Comparison of ENCODE assay signal across 8 mouse cellular contexts in the genomic region with DNA sequence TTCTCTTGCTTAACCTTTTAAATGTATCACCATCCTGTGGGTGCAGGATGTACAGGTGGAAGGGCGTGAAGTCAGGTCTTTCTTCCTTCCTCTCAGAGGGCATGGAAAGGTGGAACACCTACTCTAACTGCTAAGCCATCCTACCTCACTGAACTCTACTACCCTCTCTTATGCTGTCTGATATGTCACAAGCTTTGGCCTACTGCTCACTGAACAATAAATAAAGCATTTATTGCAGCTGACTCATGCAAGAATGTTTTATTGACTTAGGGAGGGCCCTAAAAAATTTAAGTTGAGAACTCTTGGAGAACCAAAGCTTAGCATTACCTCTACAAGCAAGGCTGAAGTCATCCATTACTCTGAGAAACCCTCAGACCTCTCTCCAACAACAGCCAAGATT. TPM values are rescaled to one million over a fixed set of nuclear protein-coding genes. Genes with fewer than 3 reads are reported as not detected.
DNase-seq lines count a peak whose midpoint lies in the region; ATAC-seq lines count a peak whose summit lies in the region.

No protein-coding gene starts in this region.

- H3K36me3 ChIP-seq in heart, embryonic 15.5 days, result 0 out of 2 replicates have a peak, but pooled peaks cover 8% of the 10 kb centered on the region
- H3K36me3 ChIP-seq in embryonic facial prominence, embryonic 10.5 days (replicated peaks), result peaks cover 47% of the 10 kb centered on the region
- H3K36me3 ChIP-seq in hindbrain, embryonic 14.5 days (replicated peaks; ENCODE audit: control insufficient read depth, insufficient read depth), result peaks cover 25% of the 10 kb centered on the region
- peaks cover 24% of the 10 kb centered on the region for H3K36me3 ChIP-seq in midbrain, embryonic 12.5 days

- H3K4me2 ChIP-seq in heart, embryonic 15.5 days, result peak overlapping the region; percentile 77
- peak overlapping the region; percentile 60 for H3K4me2 ChIP-seq in hindbrain, embryonic 14.5 days (replicated peaks)
- H3K4me2 ChIP-seq in midbrain, embryonic 12.5 days (replicated peaks), result peak overlapping the region; percentile 81

- ATAC-seq in heart, embryonic 15.5 days (replicated peaks; ENCODE audit: insufficient number of reproducible peaks, insufficient read depth, low FRiP score, low read depth), result no peak
- ATAC-seq in hindbrain, embryonic 14.5 days (ENCODE audit: low FRiP score), result no peak
- no peak for ATAC-seq in midbrain, embryonic 12.5 days (ENCODE audit: low FRiP score, low read depth)

- DNase-seq in heart, postnatal 4 days, result no peak
- DNase-seq in embryonic facial prominence, embryonic 10.5 days (ENCODE audit: low spot score), result no peak
- DNase-seq in hindbrain, embryonic 14.5 days (ENCODE audit: low spot score), result no peak
- DNase-seq in frontal cortex, postnatal 10 days (ENCODE audit: low spot score in 2 of 2), result no peak
- DNase-seq in ovary, postnatal 36 days (ENCODE audit: low spot score), result no peak
- DNase-seq in gastrocnemius, postnatal 14 days, result no peak

- no peaks in the 10 kb centered on the region for H3K9me3 ChIP-seq in heart, embryonic 15.5 days (replicated peaks)
- H3K9me3 ChIP-seq in embryonic facial prominence, embryonic 10.5 days, result no peaks in the 10 kb centered on the region
- H3K9me3 ChIP-seq in hindbrain, embryonic 14.5 days (ENCODE audit: control insufficient read depth, low read length), result no peaks in the 10 kb centered on the region
- no peaks in the 10 kb centered on the region for H3K9me3 ChIP-seq in midbrain, embryonic 12.5 days

- H3K9ac ChIP-seq in heart, embryonic 15.5 days, result no peak overlapping the region
- no peak overlapping the region; the same call in 1 of the 2 replicates for H3K9ac ChIP-seq in hindbrain, embryonic 14.5 days
- H3K9ac ChIP-seq in midbrain, embryonic 12.5 days (replicated peaks), result no peak overlapping the region

- H3K27ac ChIP-seq in heart, embryonic 15.5 days, result no peak overlapping the region
- no peak overlapping the region for H3K27ac ChIP-seq in embryonic facial prominence, embryonic 10.5 days (replicated peaks)
- H3K27ac ChIP-seq in hindbrain, embryonic 14.5 days, result no peak overlapping the region
- no peak overlapping the region for H3K27ac ChIP-seq in midbrain, embryonic 12.5 days (replicated peaks)

- 96% methylated on average over 1 of the region's 1 CpGs for WGBS in heart, embryonic 15.5 days
- WGBS in embryonic facial prominence, embryonic 10.5 days, result 92% methylated on average over 1 of the region's 1 CpGs
- 90% methylated on average over 1 of the region's 1 CpGs for WGBS in hindbrain, embryonic 14.5 days
- 85% methylated on average over 1 of the region's 1 CpGs for WGBS in midbrain, embryonic 12.5 days

- intact Hi-C loops in gastrocnemius, postnatal 14 days (cut with DNase I; ENCODE audit: low total_unique reads), result no loop called here

- no peaks in the 10 kb centered on the region for H3K27me3 ChIP-seq in heart, embryonic 15.5 days
- no peaks in the 10 kb centered on the region for H3K27me3 ChIP-seq in embryonic facial prominence, embryonic 10.5 days (replicated peaks; ENCODE audit: low read depth, poor library complexity, severe bottlenecking)
- H3K27me3 ChIP-seq in hindbrain, embryonic 14.5 days (ENCODE audit: control insufficient read depth, insufficient read depth, low read length), result no peaks in the 10 kb centered on the region
- no peaks in the 10 kb centered on the region for H3K27me3 ChIP-seq in midbrain, embryonic 12.5 days

- H3K4me3 ChIP-seq in heart, embryonic 15.5 days, result peak overlapping the region; percentile 100; the same call in 1 of the 2 replicates
- peak overlapping the region; percentile 100; the same call in 1 of the 2 replicates for H3K4me3 ChIP-seq in embryonic facial prominence, embryonic 10.5 days
- H3K4me3 ChIP-seq in hindbrain, embryonic 14.5 days (replicated peaks; ENCODE audit: low read length), result peak overlapping the region; percentile 90
- H3K4me3 ChIP-seq in midbrain, embryonic 12.5 days, result peak overlapping the region; percentile 14; the same call in 1 of the 2 replicates

- H3K4me1 ChIP-seq in heart, embryonic 15.5 days (replicated peaks), result peaks cover 67% of the 10 kb centered on the region
- H3K4me1 ChIP-seq in embryonic facial prominence, embryonic 10.5 days, result peaks cover 41% of the 10 kb centered on the region
- peaks cover 24% of the 10 kb centered on the region for H3K4me1 ChIP-seq in hindbrain, embryonic 14.5 days (replicated peaks; ENCODE audit: control insufficient read depth, insufficient read depth, low read length)
- peaks cover 40% of the 10 kb centered on the region for H3K4me1 ChIP-seq in midbrain, embryonic 12.5 days

RNA-seq across cellular contexts. Expression of gene Rnf10, which starts 2.7 kb away (rescaled TPM):
- 131 and 156 TPM in 2 replicates for polyA plus RNA-seq in heart, embryonic 15.5 days (2015; fragmentation: Nextera tagmentation; extraction: Ambion mirVana)
- total RNA-seq in heart, postnatal 4 days (2021), result 100 to 1,000 TPM; 277 to 284 TPM
- 129 and 138 TPM in 2 replicates for polyA plus RNA-seq in embryonic facial prominence, embryonic 10.5 days (2016; fragmentation: Nextera tagmentation; extraction: Ambion mirVana)
- polyA plus RNA-seq in hindbrain, embryonic 14.5 days (2014; fragmentation: Nextera tagmentation; extraction: Ambion mirVana), result 101 and 113 TPM in 2 replicates
- polyA plus RNA-seq in midbrain, embryonic 12.5 days (2016; fragmentation: Nextera tagmentation; extraction: Ambion mirVana), result 196 and 208 TPM in 2 replicates
- total RNA-seq in gastrocnemius, postnatal 14 days (2021), result 100 to 1,000 TPM; 238 to 257 TPM

RNA-seq across cellular contexts. Expression of gene Coq5, which starts 9.5 kb away (rescaled TPM):
- 72.3 and 83.3 TPM in 2 replicates for polyA plus RNA-seq in heart, embryonic 15.5 days (2015; fragmentation: Nextera tagmentation; extraction: Ambion mirVana)
- total RNA-seq in heart, postnatal 4 days (2021), result 100 to 1,000 TPM; 113 to 117 TPM
- 52.2 and 55.9 TPM in 2 replicates for polyA plus RNA-seq in embryonic facial prominence, embryonic 10.5 days (2016; fragmentation: Nextera tagmentation; extraction: Ambion mirVana)
- polyA plus RNA-seq in hindbrain, embryonic 14.5 days (2014; fragmentation: Nextera tagmentation; extraction: Ambion mirVana), result 52.5 and 57.6 TPM in 2 replicates
- 48.5 and 52.8 TPM in 2 replicates for polyA plus RNA-seq in midbrain, embryonic 12.5 days (2016; fragmentation: Nextera tagmentation; extraction: Ambion mirVana)
- 100 to 1,000 TPM in 1 of 2 experiments, 10 to 100 TPM in 1; 84.0 to 101 TPM for total RNA-seq in gastrocnemius, postnatal 14 days (2021)

RNA-seq across cellular contexts. Expression of gene Dynll1, which starts 30.8 kb away (rescaled TPM):
- 1,079 and 1,146 TPM in 2 replicates for polyA plus RNA-seq in heart, embryonic 15.5 days (2015; fragmentation: Nextera tagmentation; extraction: Ambion mirVana)
- total RNA-seq in heart, postnatal 4 days (2021), result 100 to 1,000 TPM; 318 to 355 TPM
- polyA plus RNA-seq in embryonic facial prominence, embryonic 10.5 days (2016; fragmentation: Nextera tagmentation; extraction: Ambion mirVana), result 1,787 and 1,839 TPM in 2 replicates
- 1,269 and 1,310 TPM in 2 replicates for polyA plus RNA-seq in hindbrain, embryonic 14.5 days (2014; fragmentation: Nextera tagmentation; extraction: Ambion mirVana)
- 1,312 and 1,433 TPM in 2 replicates for polyA plus RNA-seq in midbrain, embryonic 12.5 days (2016; fragmentation: Nextera tagmentation; extraction: Ambion mirVana)
- 100 to 1,000 TPM in 1 of 2 experiments, 10 to 100 TPM in 1; 84.8 to 138 TPM for total RNA-seq in gastrocnemius, postnatal 14 days (2021)

RNA-seq across cellular contexts. Expression of gene Pop5, which starts 34.3 kb away (rescaled TPM):
- 56.2 and 60.3 TPM in 2 replicates for polyA plus RNA-seq in heart, embryonic 15.5 days (2015; fragmentation: Nextera tagmentation; extraction: Ambion mirVana)
- 10 to 100 TPM; 21.1 to 26.1 TPM for total RNA-seq in heart, postnatal 4 days (2021)
- 114 and 122 TPM in 2 replicates for polyA plus RNA-seq in embryonic facial prominence, embryonic 10.5 days (2016; fragmentation: Nextera tagmentation; extraction: Ambion mirVana)
- polyA plus RNA-seq in hindbrain, embryonic 14.5 days (2014; fragmentation: Nextera tagmentation; extraction: Ambion mirVana), result 107 and 114 TPM in 2 replicates
- 76.7 and 79.0 TPM in 2 replicates for polyA plus RNA-seq in midbrain, embryonic 12.5 days (2016; fragmentation: Nextera tagmentation; extraction: Ambion mirVana)
- total RNA-seq in gastrocnemius, postnatal 14 days (2021), result 10 to 100 TPM; 24.0 to 25.4 TPM

RNA-seq across cellular contexts. Expression of gene Srsf9, which starts 57.0 kb away (rescaled TPM):
- polyA plus RNA-seq in heart, embryonic 15.5 days (2015; fragmentation: Nextera tagmentation; extraction: Ambion mirVana), result 99.0 and 118 TPM in 2 replicates
- total RNA-seq in heart, postnatal 4 days (2021), result 10 to 100 TPM; 39.1 to 42.4 TPM
- 391 and 411 TPM in 2 replicates for polyA plus RNA-seq in embryonic facial prominence, embryonic 10.5 days (2016; fragmentation: Nextera tagmentation; extraction: Ambion mirVana)
- polyA plus RNA-seq in hindbrain, embryonic 14.5 days (2014; fragmentation: Nextera tagmentation; extraction: Ambion mirVana), result 140 and 145 TPM in 2 replicates
- polyA plus RNA-seq in midbrain, embryonic 12.5 days (2016; fragmentation: Nextera tagmentation; extraction: Ambion mirVana), result 346 and 358 TPM in 2 replicates
- total RNA-seq in gastrocnemius, postnatal 14 days (2021), result 10 to 100 TPM; 14.5 to 15.9 TPM

Comparison
In these comparisons a context has a peak if more than half of its experiments do, and no peak if none do; other contexts are left out.
1. H3K4me3 ChIP-seq: peak in every context shown above with its lines; median percentile 100 in heart, embryonic 15.5 days; 100 in embryonic facial prominence, embryonic 10.5 days; 90 in hindbrain, embryonic 14.5 days; 14 in midbrain, embryonic 12.5 days.